Mouse (Mus musculus) stomach, embryonic 14.5 days (tissue): ENCODE results near the gene Llcfc1. TPM values are rescaled to one million over a fixed set of nuclear protein-coding genes. Genes with fewer than 3 reads are reported as not detected.

Source experiments
- ATAC-seq: fragments of 200-750 bp; cut with Nextera tagmentation; 2 replicates; pipeline ENCODE4 v1.8.0; 2017; ENCODE audit warnings: low read depth, moderate TSS enrichment; ENCODE audit not compliant: insufficient number of reproducible peaks, insufficient read depth, low FRiP score
- H3K27ac ChIP-seq: fragments of 300-500 bp; sonication (generic); 2 replicates; pipeline ENCODE4 v1.5.1; 2014; ENCODE audit warnings: mild to moderate bottlenecking, low read length, moderate library complexity, mixed read lengths
- H3K27me3 ChIP-seq: fragments of 300-500 bp; sonication (generic); 2 replicates; pipeline ENCODE4 v1.6.1; 2014; ENCODE audit warnings: low read length, control low read depth, mixed read lengths; ENCODE audit not compliant: control insufficient read depth, insufficient read depth
- H3K36me3 ChIP-seq: fragments of 300-500 bp; sonication (generic); 2 replicates; pipeline ENCODE4 v1.6.1; 2014; ENCODE audit warnings: mild to moderate bottlenecking, control low read depth, low read length, moderate library complexity, mixed read lengths; ENCODE audit not compliant: control insufficient read depth, insufficient read depth
- H3K4me1 ChIP-seq: fragments of 300-500 bp; sonication (generic); 2 replicates; pipeline ENCODE4 v1.6.1; 2014; ENCODE audit warnings: low read length, control low read depth, mixed read lengths; ENCODE audit not compliant: control insufficient read depth, insufficient read depth
- H3K4me2 ChIP-seq: fragments of 300-500 bp; sonication (generic); replicated peaks from 2 replicates; pipeline ENCODE4 v1.6.1; 2014; ENCODE audit warnings: low read depth, low read length, control low read depth
- H3K4me3 ChIP-seq: fragments of 300-500 bp; sonication (generic); 2 replicates; pipeline ENCODE4 v1.5.1; 2014; ENCODE audit warnings: low read depth, low read length, control low read depth
- H3K9ac ChIP-seq: fragments of 300-500 bp; sonication (generic); replicated peaks from 2 replicates; pipeline ENCODE4 v1.6.1; 2014; ENCODE audit warnings: low read depth, mild to moderate bottlenecking, control low read depth, low read length, moderate library complexity, mixed read lengths
- H3K9me3 ChIP-seq: fragments of 300-500 bp; sonication (generic); 2 replicates; pipeline ENCODE4 v1.6.1; 2016; ENCODE audit warnings: low read depth, low read length, control low read depth; ENCODE audit not compliant: control insufficient read depth
- WGBS: fragments of 180-500 bp; shearing (Covaris S2); extraction: QIAGEN DNeasy Blood & Tissue Kit; methylation state at CpG from one replicate; pipeline ENCODE4 v1.1.7; 2014; 5-methylcytosine and 5-hydroxymethylcytosine counted together
- polyA plus RNA-seq: library from polyadenylated mRNA; unstranded; fragments of >200 nt; fragmentation: Nextera tagmentation; extraction: Ambion mirVana; gene quantifications from 2 replicates; pipeline ENCODE4 v1.2.1, GENCODE M21; 2014

Gene Llcfc1
- 0.48 TPM in 1 of 2 replicates, not detected in the other for polyA plus RNA-seq

- no peak within 1 kb of the TSS for H3K27ac ChIP-seq
- no peaks in the 10 kb centered on the region for H3K9me3 ChIP-seq
- no peak for ATAC-seq
These were observed at the start of gene Llcfc1 for GRCm38 (mm10) chr6:41684131-41684530. TSS of gene Llcfc1 (plus strand) at chr6:41684431.

GRCm38 (mm10) chr6:41635211-41635610 lies 49.0 kb upstream of the Llcfc1 start:
- Histone ChIP-seq H3K36me3 (no peaks in the 10 kb centered on the region), H3K27ac (no peak overlapping the region), H3K27me3 (no peaks in the 10 kb centered on the region), H3K9ac (no peak overlapping the region), H3K4me3 (peak overlapping the region; percentile 4; the same call in 1 of the 2 replicates), H3K4me1 (no peaks in the 10 kb centered on the region), H3K9me3 (no peaks in the 10 kb centered on the region), H3K4me2 (peak overlapping the region; percentile 15; the same call in 1 of the 2 replicates)
- WGBS = 47% methylated on average over 1 of the region's 1 CpGs
- ATAC-seq = no peak

More at GRCm38 (mm10) chr6:41684131-41684530, at the start of gene Llcfc1:
- WGBS = 81% methylated on average over 2 of the region's 2 CpGs
- no peak within 1 kb of the TSS for H3K9ac ChIP-seq
- no peaks in the 10 kb centered on the region for H3K27me3 ChIP-seq
- no peaks in the 10 kb centered on the region for H3K36me3 ChIP-seq
- no peaks in the 10 kb centered on the region for H3K4me1 ChIP-seq
- H3K4me3 ChIP-seq = no peak within 1 kb of the TSS
- H3K4me2 ChIP-seq = no peak within 1 kb of the TSS

GRCm38 (mm10) chr6:41636178-41636577 lies 48.1 kb upstream of the Llcfc1 start, which contains the start of gene Trpv6:
TSS of gene Trpv6 (minus strand) at chr6:41636405.
- Histone ChIP-seq H3K4me2 (peak within 1 kb of the TSS; percentile 15; the same call in 1 of the 2 replicates), H3K36me3 (no peaks in the 10 kb centered on the region), H3K4me1 (no peaks in the 10 kb centered on the region), H3K9ac (no peak within 1 kb of the TSS), H3K4me3 (peak within 1 kb of the TSS; percentile 27), H3K27ac (no peak within 1 kb of the TSS), H3K9me3 (no peaks in the 10 kb centered on the region), H3K27me3 (no peaks in the 10 kb centered on the region)
- 17% methylated on average over 5 of the region's 5 CpGs for WGBS
- 0 out of 2 replicates have a peak, but pooled peaks have one; percentile 62 for ATAC-seq

- H3K4me3 ChIP-seq = no peak overlapping the region
- no peak overlapping the region for H3K4me2 ChIP-seq
- no peaks in the 10 kb centered on the region for H3K9me3 ChIP-seq
- WGBS = 33% methylated on average over 1 of the region's 1 CpGs
- no peaks in the 10 kb centered on the region for H3K36me3 ChIP-seq
- no peak overlapping the region for H3K9ac ChIP-seq
- no peak for ATAC-seq
- H3K27ac ChIP-seq = no peak overlapping the region
- H3K27me3 ChIP-seq = no peaks in the 10 kb centered on the region
- no peaks in the 10 kb centered on the region for H3K4me1 ChIP-seq
These were observed 46.8 kb upstream of the Llcfc1 start for GRCm38 (mm10) chr6:41637393-41637792.

- Histone ChIP-seq H3K9ac (no peak overlapping the region), H3K27me3 (no peaks in the 10 kb centered on the region), H3K4me2 (no peak overlapping the region), H3K27ac (no peak overlapping the region), H3K4me3 (no peak overlapping the region), H3K4me1 (no peaks in the 10 kb centered on the region), H3K36me3 (no peaks in the 10 kb centered on the region), H3K9me3 (no peaks in the 10 kb centered on the region)
- no peak for ATAC-seq
- 78% methylated on average over 6 of the region's 6 CpGs for WGBS
These were observed 46.2 kb upstream of the Llcfc1 start for GRCm38 (mm10) chr6:41637927-41638506.

- H3K4me2 ChIP-seq = no peak overlapping the region
- no peak overlapping the region for H3K4me3 ChIP-seq
- WGBS = 49% methylated on average over 3 of the region's 3 CpGs
- H3K27me3 ChIP-seq = no peaks in the 10 kb centered on the region
- H3K9me3 ChIP-seq = no peaks in the 10 kb centered on the region
- H3K4me1 ChIP-seq = no peaks in the 10 kb centered on the region
- H3K27ac ChIP-seq = no peak overlapping the region
- no peak for ATAC-seq
- H3K9ac ChIP-seq = no peak overlapping the region
- H3K36me3 ChIP-seq = no peaks in the 10 kb centered on the region
These were observed 43.8 kb upstream of the Llcfc1 start for GRCm38 (mm10) chr6:41640449-41640848.

- WGBS = 65% methylated on average over 6 of the region's 6 CpGs
- no peaks in the 10 kb centered on the region for H3K27me3 ChIP-seq
- H3K36me3 ChIP-seq = no peaks in the 10 kb centered on the region
- no peak overlapping the region for H3K9ac ChIP-seq
- H3K4me3 ChIP-seq = no peak overlapping the region
- H3K9me3 ChIP-seq = no peaks in the 10 kb centered on the region
- H3K27ac ChIP-seq = no peak overlapping the region; the same call in 1 of the 2 replicates
- no peak for ATAC-seq
- no peaks in the 10 kb centered on the region for H3K4me1 ChIP-seq
- no peak overlapping the region for H3K4me2 ChIP-seq
These were observed 42.9 kb upstream of the Llcfc1 start for GRCm38 (mm10) chr6:41641173-41641866.

GRCm38 (mm10) chr6:41642765-41643164 lies 41.5 kb upstream of the Llcfc1 start:
- Histone ChIP-seq H3K9ac (no peak overlapping the region), H3K36me3 (no peaks in the 10 kb centered on the region), H3K4me1 (no peaks in the 10 kb centered on the region), H3K4me2 (no peak overlapping the region), H3K9me3 (no peaks in the 10 kb centered on the region), H3K4me3 (no peak overlapping the region), H3K27ac (no peak overlapping the region), H3K27me3 (no peaks in the 10 kb centered on the region)
- ATAC-seq = peak; percentile 40; the same call in 1 of the 2 replicates
- 69% methylated on average over 4 of the region's 4 CpGs for WGBS
